Mouse (Mus musculus): ENCODE data around the gene Hras.

DNA sequence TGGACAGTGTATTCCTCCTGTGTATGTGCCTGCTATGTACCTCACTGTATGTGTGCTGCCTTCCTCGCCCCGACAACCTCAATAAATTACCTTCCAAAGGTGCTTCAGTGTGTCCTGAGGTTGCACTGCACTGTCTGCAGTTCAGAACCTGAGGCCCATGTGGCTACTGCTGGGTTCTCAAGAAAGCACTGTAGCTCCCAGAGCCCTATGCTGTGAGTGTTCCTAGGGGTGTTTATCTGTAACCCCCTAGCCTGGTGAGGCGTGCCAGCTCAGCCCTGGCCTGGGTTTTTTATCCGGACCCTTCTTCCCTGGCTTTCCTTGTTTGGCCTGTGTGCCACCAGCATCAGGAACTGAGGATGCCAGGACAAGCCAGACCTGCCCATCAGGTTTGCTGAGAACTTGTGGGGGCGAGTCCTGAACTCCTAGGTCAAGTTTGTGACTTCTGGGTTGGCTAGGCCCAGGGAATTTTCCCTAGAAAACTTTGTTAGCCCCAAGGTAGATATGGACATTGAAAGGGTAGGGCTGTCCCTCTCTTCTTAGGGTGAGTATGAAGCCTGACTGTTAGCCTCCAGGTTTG lies 24.8 kb upstream of the Hras start:
- no peak for TF ChIP-seq EP300 (IDR thresholded peaks at IDR 0.05)
- TF ChIP-seq CTCF (IDR thresholded peaks at IDR 0.05), result no peak

Data from lung, postnatal 0 days (tissue).